Mouse (Mus musculus): ENCODE data around the gene Adrb1. TPM values are rescaled to one million over a fixed set of nuclear protein-coding genes. Genes with fewer than 3 reads are reported as not detected.

Gene Adrb1
- total RNA-seq, 1 experiment, result 0.36 TPM

GRCm38 (mm10) chr19:56720882-56721281 lies 1.1 kb upstream of the Adrb1 start:
- no peaks in the 10 kb centered on the region for H3K36me3 ChIP-seq (ENCODE audit: control insufficient read depth, insufficient read depth, low read length, poor library complexity, severe bottlenecking)
- no peaks in the 10 kb centered on the region; the same call in 1 of the 2 replicates for H3K9me3 ChIP-seq (ENCODE audit: control insufficient read depth, insufficient read depth, low read depth, low read length)
- in situ Hi-C loops (cut with MboI; ENCODE audit: low sequenced_read_pairs in 2 of 2, unreplicated experiment in 2 of 2), result no loop called here
- peaks cover 4 to 6% of the 10 kb centered on the region in 2 experiments; a peak in 3 of 4 replicates for H3K4me1 ChIP-seq (ENCODE audit: control insufficient read depth in 2 of 2, insufficient read depth in 2 of 2, low read length in 2 of 2, poor library complexity in 1 of 2)
- H3K9ac ChIP-seq (ENCODE audit: insufficient read depth, low read depth, low read length, poor library complexity, severe bottlenecking), result no peak overlapping the region
- H3K27ac ChIP-seq (ENCODE audit: insufficient read depth, low read depth, low read length, poor library complexity, severe bottlenecking), result no peak overlapping the region
- DNase-seq (ENCODE audit: low read depth, low spot score), result no peak
- TF ChIP-seq CHD2 (IDR thresholded peaks at IDR 0.05; ENCODE audit: low read depth, low read length), result no peak
- TF ChIP-seq ZNF384 (IDR thresholded peaks at IDR 0.05; ENCODE audit: low read depth, low read length), result no peak
- no peak for TF ChIP-seq ZC3H11A (IDR thresholded peaks at IDR 0.05; ENCODE audit: borderline replicate concordance, low read depth, low read length)
- TF ChIP-seq MAFK (IDR thresholded peaks at IDR 0.05; ENCODE audit: insufficient read depth, low read depth, low read length), result no peak
- no peak for TF ChIP-seq HCFC1 (IDR thresholded peaks at IDR 0.05; ENCODE audit: borderline replicate concordance, insufficient read depth, low read length)
- no peak overlapping the region for H3K4me3 ChIP-seq (ENCODE audit: insufficient read depth in 1 of 2, low read depth in 1 of 2, low read length in 2 of 2, poor library complexity in 1 of 2, severe bottlenecking in 1 of 2)

- Histone ChIP-seq H3K4me3 (ENCODE audit: insufficient read depth in 1 of 2, low read depth in 1 of 2, low read length in 2 of 2, poor library complexity in 1 of 2, severe bottlenecking in 1 of 2) (peak overlapping the region; percentile 53 to 66), H3K9ac (ENCODE audit: insufficient read depth, low read depth, low read length, poor library complexity, severe bottlenecking) (peak overlapping the region; percentile 60), H3K4me1 (ENCODE audit: control insufficient read depth in 2 of 2, insufficient read depth in 2 of 2, low read length in 2 of 2, poor library complexity in 1 of 2) (peaks cover 4 to 6% of the 10 kb centered on the region in 2 experiments; a peak in 3 of 4 replicates), H3K36me3 (ENCODE audit: control insufficient read depth, insufficient read depth, low read length, poor library complexity, severe bottlenecking) (no peaks in the 10 kb centered on the region), H3K9me3 (ENCODE audit: control insufficient read depth, insufficient read depth, low read depth, low read length) (no peaks in the 10 kb centered on the region; the same call in 1 of the 2 replicates), H3K27ac (ENCODE audit: insufficient read depth, low read depth, low read length, poor library complexity, severe bottlenecking) (no peak overlapping the region)
- TF ChIP-seq MAFK (IDR thresholded peaks at IDR 0.05; ENCODE audit: insufficient read depth, low read depth, low read length) (no peak), ZNF384 (IDR thresholded peaks at IDR 0.05; ENCODE audit: low read depth, low read length) (no peak), ZC3H11A (IDR thresholded peaks at IDR 0.05; ENCODE audit: borderline replicate concordance, low read depth, low read length) (no peak), HCFC1 (IDR thresholded peaks at IDR 0.05; ENCODE audit: borderline replicate concordance, insufficient read depth, low read length) (no peak), CHD2 (IDR thresholded peaks at IDR 0.05; ENCODE audit: low read depth, low read length) (no peak)
- in situ Hi-C loops (cut with MboI; ENCODE audit: low sequenced_read_pairs in 2 of 2, unreplicated experiment in 2 of 2), result no loop called here
- no peak for DNase-seq (ENCODE audit: low read depth, low spot score)
Observed at GRCm38 (mm10) chr19:56722291-56722707, 300 bp downstream of the Adrb1 start.

DNA sequence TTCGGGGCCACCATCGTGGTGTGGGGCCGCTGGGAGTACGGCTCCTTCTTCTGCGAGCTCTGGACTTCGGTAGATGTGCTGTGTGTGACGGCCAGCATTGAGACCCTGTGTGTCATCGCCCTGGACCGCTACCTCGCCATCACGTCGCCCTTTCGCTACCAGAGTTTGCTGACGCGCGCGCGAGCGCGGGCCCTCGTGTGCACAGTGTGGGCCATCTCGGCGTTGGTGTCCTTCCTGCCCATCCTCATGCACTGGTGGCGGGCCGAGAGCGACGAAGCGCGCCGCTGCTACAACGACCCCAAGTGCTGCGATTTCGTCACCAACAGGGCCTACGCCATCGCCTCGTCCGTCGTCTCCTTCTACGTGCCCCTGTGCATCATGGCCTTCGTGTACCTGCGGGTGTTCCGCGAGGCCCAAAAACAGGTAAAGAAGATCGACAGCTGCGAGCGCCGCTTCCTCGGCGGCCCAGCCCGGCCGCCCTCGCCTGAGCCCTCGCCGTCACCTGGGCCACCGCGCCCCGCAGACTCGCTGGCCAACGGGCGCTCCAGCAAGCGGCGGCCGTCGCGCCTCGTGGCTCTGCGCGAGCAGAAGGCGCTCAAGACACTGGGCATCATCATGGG lies 822 bp downstream of the Adrb1 start:
- peaks cover 4 to 6% of the 10 kb centered on the region in 2 experiments; a peak in 3 of 4 replicates for H3K4me1 ChIP-seq (ENCODE audit: control insufficient read depth in 2 of 2, insufficient read depth in 2 of 2, low read length in 2 of 2, poor library complexity in 1 of 2)
- peak overlapping the region; percentile 53 to 66 for H3K4me3 ChIP-seq (ENCODE audit: insufficient read depth in 1 of 2, low read depth in 1 of 2, low read length in 2 of 2, poor library complexity in 1 of 2, severe bottlenecking in 1 of 2)
- no peak overlapping the region; the same call in 1 of the 2 replicates for H3K9ac ChIP-seq (ENCODE audit: insufficient read depth, low read depth, low read length, poor library complexity, severe bottlenecking)
- TF ChIP-seq ZNF384 (IDR thresholded peaks at IDR 0.05; ENCODE audit: low read depth, low read length) (no peak), ZC3H11A (IDR thresholded peaks at IDR 0.05; ENCODE audit: borderline replicate concordance, low read depth, low read length) (no peak), HCFC1 (IDR thresholded peaks at IDR 0.05; ENCODE audit: borderline replicate concordance, insufficient read depth, low read length) (no peak), MAFK (IDR thresholded peaks at IDR 0.05; ENCODE audit: insufficient read depth, low read depth, low read length) (no peak), CHD2 (IDR thresholded peaks at IDR 0.05; ENCODE audit: low read depth, low read length) (no peak)
- DNase-seq (ENCODE audit: low read depth, low spot score), result no peak
- H3K27ac ChIP-seq (ENCODE audit: insufficient read depth, low read depth, low read length, poor library complexity, severe bottlenecking), result no peak overlapping the region
- H3K9me3 ChIP-seq (ENCODE audit: control insufficient read depth, insufficient read depth, low read depth, low read length), result no peaks in the 10 kb centered on the region; the same call in 1 of the 2 replicates
- in situ Hi-C loops (cut with MboI; ENCODE audit: low sequenced_read_pairs in 2 of 2, unreplicated experiment in 2 of 2), result no loop called here
- no peaks in the 10 kb centered on the region for H3K36me3 ChIP-seq (ENCODE audit: control insufficient read depth, insufficient read depth, low read length, poor library complexity, severe bottlenecking)

DNA sequence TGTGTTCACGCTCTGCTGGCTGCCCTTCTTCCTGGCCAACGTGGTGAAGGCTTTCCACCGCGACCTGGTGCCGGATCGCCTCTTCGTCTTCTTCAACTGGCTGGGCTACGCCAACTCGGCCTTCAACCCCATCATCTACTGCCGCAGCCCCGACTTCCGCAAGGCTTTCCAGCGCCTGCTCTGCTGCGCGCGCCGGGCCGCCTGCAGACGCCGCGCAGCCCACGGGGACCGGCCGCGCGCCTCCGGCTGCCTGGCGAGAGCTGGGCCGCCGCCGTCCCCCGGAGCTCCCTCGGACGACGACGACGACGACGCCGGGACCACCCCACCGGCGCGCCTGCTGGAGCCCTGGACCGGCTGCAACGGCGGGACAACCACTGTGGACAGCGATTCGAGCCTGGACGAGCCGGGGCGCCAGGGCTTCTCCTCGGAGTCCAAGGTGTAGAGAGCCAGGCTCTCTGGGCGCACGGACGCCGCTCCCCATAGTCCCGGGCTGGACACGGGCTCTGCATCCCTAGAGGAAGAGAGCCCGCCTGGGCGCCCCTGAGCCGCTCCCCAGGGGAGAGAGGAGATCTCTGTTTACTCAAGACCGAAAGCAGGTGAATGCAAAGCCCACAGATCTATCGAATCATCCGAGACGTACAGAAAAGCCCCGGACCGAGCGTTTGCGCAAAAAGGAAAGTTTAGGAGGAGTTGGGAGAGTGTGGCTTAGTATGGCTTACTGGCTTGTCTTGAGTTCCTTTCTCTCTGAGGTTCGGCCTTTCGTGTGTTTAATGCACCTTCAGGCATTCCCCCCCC lies 1.5 kb downstream of the Adrb1 start:
- no peak overlapping the region for H3K27ac ChIP-seq (ENCODE audit: insufficient read depth, low read depth, low read length, poor library complexity, severe bottlenecking)
- peak overlapping the region; percentile 43 to 66 for H3K4me3 ChIP-seq (ENCODE audit: insufficient read depth in 1 of 2, low read depth in 1 of 2, low read length in 2 of 2, poor library complexity in 1 of 2, severe bottlenecking in 1 of 2)
- in situ Hi-C loops (cut with MboI; ENCODE audit: low sequenced_read_pairs in 2 of 2, unreplicated experiment in 2 of 2), result no loop called here

More for the DNA sequence above, 1.5 kb downstream of the Adrb1 start:
- DNase-seq (ENCODE audit: low read depth, low spot score), result peak; percentile 38
- Histone ChIP-seq H3K9ac (ENCODE audit: insufficient read depth, low read depth, low read length, poor library complexity, severe bottlenecking) (peak overlapping the region; percentile 6; the same call in 1 of the 2 replicates), H3K9me3 (ENCODE audit: control insufficient read depth, insufficient read depth, low read depth, low read length) (no peaks in the 10 kb centered on the region; the same call in 1 of the 2 replicates), H3K4me1 (ENCODE audit: control insufficient read depth in 2 of 2, insufficient read depth in 2 of 2, low read length in 2 of 2, poor library complexity in 1 of 2) (peaks cover 4 to 6% of the 10 kb centered on the region in 2 experiments; a peak in 3 of 4 replicates), H3K36me3 (ENCODE audit: control insufficient read depth, insufficient read depth, low read length, poor library complexity, severe bottlenecking) (no peaks in the 10 kb centered on the region)
- TF ChIP-seq ZC3H11A (IDR thresholded peaks at IDR 0.05; ENCODE audit: borderline replicate concordance, low read depth, low read length), result no peak
- no peak for TF ChIP-seq CHD2 (IDR thresholded peaks at IDR 0.05; ENCODE audit: low read depth, low read length)
- TF ChIP-seq MAFK (IDR thresholded peaks at IDR 0.05; ENCODE audit: insufficient read depth, low read depth, low read length), result no peak
- no peak for TF ChIP-seq ZNF384 (IDR thresholded peaks at IDR 0.05; ENCODE audit: low read depth, low read length)
- TF ChIP-seq HCFC1 (IDR thresholded peaks at IDR 0.05; ENCODE audit: borderline replicate concordance, insufficient read depth, low read length), result no peak

Measured in ES-E14 (cell line).